Mouse (Mus musculus): ENCODE data around the gene Tspan11.

Tspan11 gene

DNA sequence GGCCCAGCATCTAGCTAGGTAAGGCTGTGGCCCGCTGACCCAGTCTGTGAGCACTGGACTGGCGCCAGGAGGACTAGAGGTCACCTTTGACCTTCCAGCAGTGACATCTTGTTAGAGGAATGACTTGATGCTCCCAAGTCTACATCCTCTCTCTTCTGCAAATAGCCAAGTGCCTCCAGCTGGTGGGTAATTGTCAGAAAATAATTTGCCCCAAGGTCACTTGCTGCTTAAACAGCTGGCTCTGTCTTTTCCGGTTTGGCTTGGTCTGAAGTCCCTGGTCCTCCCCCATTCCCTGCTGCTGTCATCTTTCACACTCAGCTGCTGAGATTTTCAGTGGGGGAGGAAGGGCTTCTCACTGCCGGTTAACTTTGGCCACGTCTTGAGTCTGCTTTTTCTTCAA is 45.3 kb downstream of the Tspan11 start:
- peak; percentile 78; the same call in 1 of the 2 replicates for ATAC-seq (ENCODE audit: low TSS enrichment)

DNA sequence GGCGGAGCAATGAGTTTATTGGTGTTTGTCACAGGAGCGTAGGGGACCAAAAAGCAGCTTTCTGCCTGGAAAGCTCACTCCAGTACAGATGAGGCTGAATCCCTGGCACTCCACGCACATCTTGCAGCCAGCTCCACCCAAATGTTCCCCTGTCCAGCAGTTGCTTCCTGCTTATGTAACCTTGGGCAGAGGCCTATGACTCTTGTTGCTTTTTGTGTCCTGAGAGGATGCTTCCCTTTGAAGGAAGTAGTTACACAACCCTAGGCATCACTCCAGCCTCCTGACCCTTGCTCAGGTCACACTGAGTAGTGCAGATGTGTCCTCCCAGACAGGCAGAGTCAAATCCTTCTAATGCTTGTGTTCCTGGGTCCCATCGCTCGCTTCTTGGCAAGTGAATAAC is 46.5 kb downstream of the Tspan11 start:
- ATAC-seq (ENCODE audit: low TSS enrichment), result no peak

DNA sequence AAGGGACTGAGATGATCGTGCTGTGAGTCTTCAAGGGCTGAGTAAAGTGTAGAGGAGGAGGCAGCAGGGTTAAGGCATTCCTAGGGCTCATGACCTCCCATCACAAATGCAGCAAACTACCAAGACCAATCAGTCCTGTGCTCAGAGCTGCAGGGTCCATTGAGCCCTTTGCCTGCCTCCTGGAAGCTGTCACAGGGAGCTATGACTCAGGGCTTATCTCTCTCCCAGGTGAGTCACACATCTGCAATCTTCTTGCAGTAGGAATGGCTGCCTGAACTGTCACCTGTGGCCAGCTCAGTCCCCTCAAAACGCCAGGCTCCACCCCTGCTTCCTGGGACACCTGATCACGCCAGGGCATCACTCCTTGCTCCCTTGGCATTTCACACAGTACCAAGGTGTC is 47.7 kb downstream of the Tspan11 start:
- no peak for ATAC-seq (ENCODE audit: low TSS enrichment)

DNA sequence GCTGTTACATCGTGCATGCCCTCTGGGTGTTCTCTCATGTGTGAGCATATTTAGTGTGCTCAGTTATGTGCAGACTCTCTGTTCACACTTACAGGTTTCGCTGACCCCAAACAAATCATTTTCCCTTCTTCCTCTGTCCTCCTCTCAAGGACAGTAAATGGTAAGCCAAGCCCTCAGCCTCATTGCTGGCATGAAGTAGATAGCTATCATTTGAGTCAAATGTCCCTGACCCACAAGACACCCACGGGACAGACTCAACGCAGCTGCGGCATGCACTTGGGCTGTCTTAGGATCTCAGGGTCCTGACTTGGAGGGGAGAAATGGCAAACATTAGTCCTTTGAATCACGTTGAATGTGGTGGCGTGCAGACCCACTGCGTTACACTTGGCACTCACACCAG is 55.0 kb downstream of the Tspan11 start:
- no peak for ATAC-seq (ENCODE audit: low TSS enrichment)

DNA sequence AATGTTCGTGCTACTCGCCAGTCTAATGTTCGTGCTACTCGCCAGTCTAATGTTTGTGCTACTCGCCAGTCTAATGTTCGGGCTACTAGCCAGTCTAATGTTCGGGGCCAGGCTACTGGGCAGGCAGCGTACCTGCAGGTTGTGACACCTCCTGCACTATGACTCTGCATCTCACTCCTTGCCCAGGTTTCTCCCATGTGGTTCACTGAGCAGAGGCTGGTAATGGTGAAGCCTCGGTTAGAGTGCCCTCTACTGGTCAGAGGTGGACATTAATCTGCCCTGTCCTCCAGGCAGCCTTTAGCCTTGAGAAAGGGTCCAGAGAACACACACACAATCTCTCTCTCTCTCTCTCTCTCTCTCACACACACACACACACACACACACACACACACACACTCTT is 58.3 kb downstream of the Tspan11 start:
- ATAC-seq (ENCODE audit: low TSS enrichment), result peak; percentile 79

GRCm38 (mm10) chr6:127948656-127949055 is 61.3 kb downstream of the Tspan11 start:
- no peak for ATAC-seq (ENCODE audit: low TSS enrichment)

GRCm38 (mm10) chr6:127949885-127950284 is 62.5 kb downstream of the Tspan11 start:
- no peak for ATAC-seq (ENCODE audit: low TSS enrichment)

- ATAC-seq (ENCODE audit: low TSS enrichment), result no peak
Measured at GRCm38 (mm10) chr6:127953071-127953470, 65.7 kb downstream of the Tspan11 start.

GRCm38 (mm10) chr6:127956172-127956571 is 68.8 kb downstream of the Tspan11 start:
- no peak for ATAC-seq (ENCODE audit: low TSS enrichment)

DNA sequence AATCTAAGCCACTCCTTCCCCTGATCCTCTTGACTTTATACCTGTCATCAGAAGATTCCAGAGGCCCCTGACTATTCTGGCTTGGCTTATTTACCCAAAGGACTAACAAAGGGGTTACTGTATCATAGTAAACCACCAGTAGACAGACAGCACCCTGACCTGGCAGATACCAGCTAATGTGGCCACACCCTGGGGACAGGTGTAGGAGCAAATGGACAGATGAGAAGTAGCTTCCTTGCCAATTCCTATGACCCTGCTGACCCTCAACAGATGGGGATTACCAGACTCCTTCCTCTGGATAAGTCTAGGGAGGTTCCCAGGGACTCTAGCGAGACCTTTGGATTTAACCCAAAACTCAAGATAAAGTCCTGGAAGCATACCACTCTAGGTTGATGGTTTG is 72.8 kb downstream of the Tspan11 start:
- no peak for ATAC-seq (ENCODE audit: low TSS enrichment)

GRCm38 (mm10) chr6:127965497-127965896 is 78.1 kb downstream of the Tspan11 start:
- ATAC-seq (ENCODE audit: low TSS enrichment), result peak; percentile 79

DNA sequence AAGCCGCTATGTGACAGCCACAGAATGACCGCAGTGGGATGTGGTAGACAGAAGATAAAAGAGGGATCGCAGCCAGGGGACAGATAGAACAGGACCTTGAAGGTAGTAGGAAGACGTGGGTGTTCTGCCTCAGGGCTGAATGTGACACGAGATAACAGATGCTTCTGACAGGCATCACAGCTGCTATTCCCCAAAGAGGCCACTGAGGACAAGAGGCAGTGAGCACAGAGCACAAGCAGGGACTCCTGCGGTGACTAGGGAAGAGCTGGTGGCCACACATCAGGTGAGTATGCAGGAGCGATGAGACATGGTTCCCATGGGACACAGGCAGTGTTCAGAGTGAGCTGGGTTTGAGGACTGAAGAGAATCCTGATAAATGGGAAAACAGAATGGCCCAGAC is 82.3 kb downstream of the Tspan11 start:
- ATAC-seq (ENCODE audit: low TSS enrichment), result peak; percentile 2; the same call in 1 of the 2 replicates

- ATAC-seq (ENCODE audit: low TSS enrichment), result peak; percentile 69
Measured at GRCm38 (mm10) chr6:127970120-127970519, 82.7 kb downstream of the Tspan11 start.

- no peak for ATAC-seq (ENCODE audit: low TSS enrichment)
Measured at GRCm38 (mm10) chr6:127970848-127971247, 83.5 kb downstream of the Tspan11 start.

- ATAC-seq (ENCODE audit: low TSS enrichment), result no peak
Measured at GRCm38 (mm10) chr6:127971931-127972330, 84.5 kb downstream of the Tspan11 start.

DNA sequence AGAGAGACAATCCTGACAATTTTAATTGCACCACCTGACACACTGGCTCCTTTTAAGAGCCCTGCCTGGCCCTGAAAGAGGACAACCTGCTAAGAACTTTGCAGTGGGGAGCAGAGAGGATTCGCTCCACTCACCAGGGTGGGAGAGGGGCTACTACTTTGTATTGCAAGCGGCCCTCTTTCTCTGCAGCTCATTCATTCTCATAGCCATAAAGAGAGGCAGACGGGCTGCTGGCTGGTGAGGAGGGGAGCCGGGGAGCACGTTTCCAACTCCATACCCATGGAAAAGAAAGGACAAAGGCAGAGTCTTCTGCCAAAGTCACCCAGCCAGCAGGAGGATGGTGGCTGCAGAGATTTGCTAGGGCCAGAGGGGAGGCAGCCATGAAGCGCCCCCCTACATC is 86.2 kb downstream of the Tspan11 start:
- no peak for ATAC-seq (ENCODE audit: low TSS enrichment)

DNA sequence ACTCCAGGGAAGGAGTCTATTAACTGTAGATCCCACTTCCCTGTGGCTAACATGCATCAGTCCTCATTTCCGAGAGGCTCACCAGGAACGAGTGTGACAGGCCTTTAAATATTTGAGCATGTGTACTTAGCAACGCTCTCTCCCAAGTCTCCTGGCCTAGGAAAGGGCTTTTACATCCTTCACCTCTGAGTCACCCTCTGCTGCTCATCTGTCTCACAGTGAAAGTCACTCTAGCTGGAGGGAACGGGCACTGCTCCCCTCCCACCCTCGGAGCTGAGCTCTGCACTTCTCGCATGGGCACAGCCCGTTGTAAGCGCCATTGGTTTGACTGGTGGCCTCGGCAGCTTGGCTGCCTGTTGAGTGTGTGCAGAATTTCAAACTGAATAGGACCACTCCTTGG is 86.6 kb downstream of the Tspan11 start:
- ATAC-seq (ENCODE audit: low TSS enrichment), result no peak

GRCm38 (mm10) chr6:127976695-127977094 is 89.3 kb downstream of the Tspan11 start:
- ATAC-seq (ENCODE audit: low TSS enrichment), result no peak

- ATAC-seq (ENCODE audit: low TSS enrichment), result no peak
Measured at GRCm38 (mm10) chr6:127978941-127979340, 91.6 kb downstream of the Tspan11 start.

GRCm38 (mm10) chr6:127979831-127980230 is 92.4 kb downstream of the Tspan11 start:
- ATAC-seq (ENCODE audit: low TSS enrichment), result no peak

DNA sequence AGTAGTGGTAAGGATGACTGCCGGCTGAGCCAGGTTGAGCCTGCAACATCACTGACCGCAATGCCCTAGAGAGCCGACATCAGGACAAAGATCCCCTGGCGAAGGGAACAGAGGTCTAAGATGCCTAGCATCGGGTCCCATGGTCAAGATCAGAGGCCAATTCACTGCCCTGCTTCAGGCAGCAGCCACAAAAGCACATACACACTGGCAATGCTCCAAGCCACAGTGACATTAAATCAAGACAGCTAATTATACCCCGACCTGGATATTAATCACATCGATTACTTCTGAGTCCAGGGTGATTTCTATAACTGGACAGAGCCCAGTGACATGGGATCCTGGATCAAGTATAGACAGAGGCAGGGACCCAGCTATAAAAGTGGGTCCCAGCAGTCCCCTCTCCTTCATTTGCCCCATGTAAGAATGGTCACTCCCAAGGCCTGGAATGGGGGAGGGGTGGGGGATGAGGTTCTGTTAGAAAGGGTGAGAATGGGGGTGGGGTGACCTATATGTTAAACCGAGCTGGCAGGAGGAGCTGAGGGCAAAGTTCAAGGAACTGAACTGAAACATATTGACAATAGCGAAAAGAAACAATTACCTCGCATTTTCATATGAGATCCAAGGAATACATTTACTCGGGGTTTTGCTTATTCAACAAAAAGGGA is 93.1 kb downstream of the Tspan11 start:
- no peak for ATAC-seq (ENCODE audit: low TSS enrichment)

DNA sequence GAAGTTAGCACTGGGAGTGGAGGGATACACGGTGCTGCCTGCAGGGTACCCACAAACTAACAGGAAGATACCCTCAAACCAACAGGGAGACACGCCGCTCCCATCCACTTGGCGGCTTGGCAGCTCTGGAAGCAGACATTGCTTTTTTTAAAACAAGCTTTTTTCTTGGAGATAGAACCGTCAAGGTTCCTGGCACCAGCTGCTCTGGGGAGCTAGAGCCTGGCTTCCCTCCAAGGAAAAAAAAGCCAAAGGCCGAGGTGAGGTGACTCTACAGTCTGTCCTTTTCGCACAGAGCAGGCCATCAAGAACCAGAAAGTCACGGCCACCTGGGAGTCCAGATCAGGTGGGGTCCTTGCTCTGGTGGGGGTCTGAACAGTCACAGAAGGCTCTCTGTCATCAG is 93.8 kb downstream of the Tspan11 start:
- peak; percentile 36 for ATAC-seq (ENCODE audit: low TSS enrichment)

- no peak for ATAC-seq (ENCODE audit: low TSS enrichment)
Measured at GRCm38 (mm10) chr6:127986357-127986756, 99.0 kb downstream of the Tspan11 start.

DNA sequence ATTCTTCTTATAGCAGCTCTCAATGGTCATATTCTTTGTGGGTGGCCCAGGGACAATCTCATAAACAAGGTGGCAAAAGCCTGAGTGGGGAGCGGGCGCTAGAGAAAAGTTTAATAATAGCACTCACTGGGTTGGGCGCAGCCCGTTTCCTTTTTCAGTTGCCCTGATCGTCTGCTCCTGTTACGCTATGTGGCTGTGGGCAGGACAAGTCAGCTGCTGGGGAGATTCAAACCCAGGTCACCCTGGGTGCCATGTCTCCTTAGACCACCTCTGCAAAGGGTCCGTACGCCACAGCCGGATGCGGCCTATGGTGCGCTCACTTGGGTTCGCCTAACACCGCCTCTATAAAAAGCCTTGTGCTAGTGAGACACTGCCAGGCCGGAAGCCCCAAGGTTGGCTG is 100.0 kb downstream of the Tspan11 start:
- no peak for ATAC-seq (ENCODE audit: low TSS enrichment)
